Mouse (Mus musculus) spleen, postnatal 0 days (tissue): Measurements from ENCODE around the gene Exo5. TPM values are rescaled to one million over a fixed set of nuclear protein-coding genes. Genes with fewer than 3 reads are reported as not detected.

ENCODE experiments used
- polyA plus RNA-seq: library from polyadenylated mRNA; unstranded; fragments of >200 nt; fragmentation: Nextera tagmentation; extraction: Ambion mirVana; gene quantifications from 2 replicates; pipeline ENCODE4 v1.2.1, GENCODE M21; 2015

Gene Exo5
- polyA plus RNA-seq = 9.3 and 11.4 TPM in 2 replicates

DNA sequence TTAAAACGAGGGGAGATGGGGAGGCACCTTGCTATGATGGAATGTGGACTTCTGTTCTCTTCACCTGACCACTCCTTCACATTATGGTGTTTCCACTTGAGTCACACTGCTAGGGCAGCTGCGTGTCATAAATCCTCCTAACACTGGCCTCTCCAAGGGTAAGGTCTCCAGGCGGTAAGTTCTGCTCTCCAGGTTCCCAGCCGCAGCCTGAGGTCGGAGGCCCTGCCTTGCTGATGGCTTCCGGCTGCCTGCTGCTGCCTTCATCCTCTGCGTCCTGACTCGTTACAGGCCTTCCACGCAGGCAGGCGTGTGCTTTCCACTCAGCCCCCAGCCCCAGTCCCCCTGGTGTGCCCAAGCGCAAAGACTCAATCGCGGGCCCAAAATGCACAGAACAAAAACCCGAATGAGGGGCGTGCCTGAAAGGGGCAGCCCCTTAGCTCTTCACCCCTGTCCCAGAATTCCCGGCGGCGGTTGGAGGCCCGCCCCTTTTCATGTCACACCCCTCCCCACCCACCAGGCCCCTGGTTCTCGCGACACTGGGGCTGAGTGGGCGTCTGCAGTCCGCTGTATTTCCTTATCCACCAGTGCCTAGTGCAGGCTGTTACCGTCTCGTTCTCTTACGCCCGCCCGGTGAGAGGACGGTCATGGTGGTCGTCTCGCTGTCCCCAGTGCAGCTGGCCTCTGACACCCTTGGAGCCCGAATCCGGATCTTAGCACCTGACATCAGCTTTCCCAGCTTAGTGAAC is at the start of gene Exo5:
Gene Exo5, minus strand, starts transcription at position 464 of the 746 bp plus-strand sequence.

DNA sequence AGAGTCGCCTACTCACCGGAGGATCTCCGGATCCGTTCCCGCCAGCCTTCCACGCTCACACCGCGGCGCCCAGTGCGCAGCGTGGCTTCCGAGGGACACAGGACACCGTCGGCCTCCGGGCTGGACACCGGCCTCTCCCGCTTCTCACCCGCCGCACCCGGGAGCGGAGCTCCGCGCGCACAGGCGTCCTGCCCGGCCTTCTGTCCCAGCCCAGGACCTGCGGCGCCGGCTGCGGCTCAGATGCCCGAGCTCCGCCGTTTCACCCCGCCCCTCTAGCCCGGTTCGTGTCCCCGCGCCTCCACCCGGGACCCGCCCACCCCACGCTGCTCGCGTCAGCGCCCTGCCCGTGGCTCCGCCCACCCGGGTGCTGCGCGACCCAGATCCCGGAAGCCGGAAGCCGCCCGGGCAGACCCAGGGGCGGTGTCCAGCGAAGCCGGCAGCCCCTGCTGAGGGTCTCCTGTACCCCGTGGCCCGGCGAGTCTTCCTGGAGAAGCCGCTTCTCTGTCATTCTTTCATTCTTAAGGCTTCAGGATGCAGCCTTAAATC is 26.7 kb upstream of the Exo5 start, which contains the start of gene Zfp69:
Gene Zfp69, minus strand, starts transcription at position 272 of the 546 bp plus-strand sequence.

Other genes with a start within 250 kb of the Exo5 start
- 0.17 and 0.46 TPM in 2 replicates for gene Kcnq4, start 176.4 kb downstream of the Exo5 start, polyA plus RNA-seq
- gene Nfyc, start 93.4 kb downstream of the Exo5 start, polyA plus RNA-seq = 42.9 and 45.6 TPM in 2 replicates
- gene Rims3, start 70.2 kb downstream of the Exo5 start, polyA plus RNA-seq = 0.33 and 0.34 TPM in 2 replicates
- 2.4 and 2.8 TPM in 2 replicates for gene Zfp69, start 26.7 kb upstream of the Exo5 start, polyA plus RNA-seq
- gene Smap2, start 92.2 kb upstream of the Exo5 start, polyA plus RNA-seq = 27.8 and 30.9 TPM in 2 replicates
- gene Col9a2, start 114.4 kb upstream of the Exo5 start, polyA plus RNA-seq = 2.8 and 3.4 TPM in 2 replicates
- 18.4 and 18.9 TPM in 2 replicates for gene Zmpste24, start 173.2 kb upstream of the Exo5 start, polyA plus RNA-seq
- not detected in 2 replicates for gene Tmco2, start 184.2 kb upstream of the Exo5 start, polyA plus RNA-seq